Mouse (Mus musculus) MEL-GATA-1-ER (cell line): Measurements from ENCODE around the gene C530008M17Rik.
A peak's percentile ranks its signal among the peaks of the same experiment; 100 is the strongest.
"Not testable (repeated sequence)": the region's sequence is repeated elsewhere in the genome, so short reads cannot be mapped to it uniquely, and the experiment has no call there.

Experiments used
- DNase-seq: peaks from one replicate; pipeline ENCODE4 v3.0.0-alpha.2; 2012; ENCODE audit warnings: low read depth; ENCODE audit errors: extremely low read depth

Gene C530008M17Rik

GRCm38 (mm10) chr5:76887011-76887410, 230.7 kb downstream of the C530008M17Rik start:
- DNase-seq = no peak

- no peak for DNase-seq
Measured at GRCm38 (mm10) chr5:76892608-76893007, 236.3 kb downstream of the C530008M17Rik start.

GRCm38 (mm10) chr5:76893084-76893483, 236.8 kb downstream of the C530008M17Rik start:
- DNase-seq = no peak

- no peak for DNase-seq
Measured at GRCm38 (mm10) chr5:76902131-76902530, 245.8 kb downstream of the C530008M17Rik start.

DNA sequence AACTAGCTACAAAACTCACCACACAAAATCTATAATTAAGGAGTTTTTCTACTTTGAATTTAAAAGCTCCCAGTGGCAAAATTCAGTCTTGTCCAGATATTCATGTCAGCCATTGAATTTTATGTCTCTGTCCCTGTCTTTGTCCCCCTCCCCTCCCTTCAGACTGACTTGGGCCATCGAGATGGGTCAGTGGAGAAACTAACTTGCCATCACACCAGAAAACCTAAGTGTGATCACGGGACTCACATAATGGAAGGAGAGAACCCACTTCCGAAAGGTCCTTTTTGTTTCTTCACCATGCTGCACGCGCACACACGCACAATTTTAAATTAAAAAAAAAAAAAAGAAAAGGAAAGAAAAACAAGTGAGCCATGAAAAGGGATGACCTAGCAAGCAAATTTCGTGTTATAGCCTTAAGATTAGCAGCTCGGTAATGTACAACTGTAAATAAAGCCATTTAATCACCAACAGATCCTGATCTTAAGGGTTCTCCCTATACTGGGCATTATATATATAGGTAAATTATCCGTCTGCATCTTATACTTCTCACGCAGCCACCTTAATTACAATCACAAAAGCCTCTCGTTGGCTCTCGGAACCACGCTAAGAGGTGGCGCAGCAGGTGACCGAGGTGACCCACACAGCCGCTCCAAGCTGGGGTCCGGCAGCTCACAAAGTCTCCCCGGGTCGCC, 248.5 kb downstream of the C530008M17Rik start:
- no peak for DNase-seq

GRCm38 (mm10) chr5:76905405-76906154, 249.3 kb downstream of the C530008M17Rik start, which contains the start of gene Aasdh:
TSS of gene Aasdh (minus strand) at chr5:76905514.
- peak; percentile 75 for DNase-seq

- DNase-seq = peak; percentile 33
Measured at GRCm38 (mm10) chr5:76906155-76906499, 249.8 kb downstream of the C530008M17Rik start.

DNA sequence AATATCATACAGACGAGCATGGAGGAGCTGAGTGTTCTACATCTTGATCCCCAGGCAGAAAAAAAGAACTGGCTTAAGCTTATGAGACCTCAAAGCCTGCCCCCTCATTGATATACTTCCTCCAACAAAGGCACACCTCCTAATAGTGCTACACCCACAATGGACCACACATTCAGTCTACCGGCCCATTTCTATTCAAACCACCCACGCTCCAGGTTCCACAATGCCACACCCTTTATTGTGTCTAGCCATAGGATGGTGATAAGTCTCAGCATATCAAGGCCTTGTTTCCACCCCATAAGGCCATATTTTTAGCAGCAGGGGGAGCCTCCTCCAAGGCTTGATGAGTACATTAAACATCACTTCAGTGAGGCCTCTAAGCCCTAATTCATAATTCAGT, 254.5 kb downstream of the C530008M17Rik start:
- DNase-seq = no peak

GRCm38 (mm10) chr5:76912522-76912921, 256.2 kb downstream of the C530008M17Rik start:
- DNase-seq = not testable (repeated sequence)

GRCm38 (mm10) chr5:76922833-76923232, 266.5 kb downstream of the C530008M17Rik start:
- no peak for DNase-seq
